Comparison of ENCODE assay signal across 21 mouse cellular contexts in the genomic region with DNA sequence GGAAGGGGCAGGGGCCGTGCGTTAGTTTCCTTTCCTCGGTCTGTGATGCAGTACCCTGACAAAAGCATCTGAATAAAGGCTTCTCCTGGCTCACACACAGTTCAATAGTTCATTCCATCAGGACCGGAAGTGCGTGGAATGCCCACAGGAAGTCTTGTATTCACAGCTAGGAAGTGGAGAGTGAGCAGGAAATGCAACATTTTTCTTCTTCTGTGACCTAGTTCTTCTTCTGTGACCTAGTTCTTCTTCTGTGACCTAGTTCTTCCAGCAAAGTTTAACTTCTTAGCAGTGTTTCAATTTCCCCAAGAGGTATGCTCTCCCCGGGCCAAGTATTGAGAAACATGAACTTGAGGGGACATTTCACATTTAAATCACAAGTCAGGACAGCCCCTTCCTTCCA. TPM values are rescaled to one million over a fixed set of nuclear protein-coding genes. Genes with fewer than 3 reads are reported as not detected.
DNase-seq lines count a peak whose midpoint lies in the region; ATAC-seq lines count a peak whose summit lies in the region.
"Had no signal": no experiment of that assay in that cellular context is flagged by ENCODE, and none has a peak within 500 bp of the region (broad histone marks: within the 10 kb centered on the region; RNA-seq: fewer than 3 reads in every experiment).

No protein-coding gene starts in this region.

- 66% methylated on average over 6 of the region's 6 CpGs for whole genome bisulfite sequencing in heart, embryonic 13.5 days
- WGBS in forebrain, embryonic 11.5 days, result 84% methylated on average over 6 of the region's 6 CpGs

- H3K9ac ChIP-seq in heart, embryonic 13.5 days, result no peak overlapping the region
- H3K9ac ChIP-seq in forebrain, embryonic 11.5 days (ENCODE audit: low read length), result no peak overlapping the region
- H3K9ac ChIP-seq: hindbrain, embryonic 15.5 days; limb, embryonic 12.5 days; liver, embryonic 13.5 days; midbrain, embryonic 12.5 days had no signal

- H3K9me3 ChIP-seq in heart, embryonic 13.5 days, result no peaks in the 10 kb centered on the region
- H3K9me3 ChIP-seq in forebrain, embryonic 11.5 days (ENCODE audit: control insufficient read depth, low read length), result no peaks in the 10 kb centered on the region
- H3K9me3 ChIP-seq: hindbrain, embryonic 15.5 days; limb, embryonic 12.5 days; liver, embryonic 13.5 days; midbrain, embryonic 12.5 days had no signal

- no peaks in the 10 kb centered on the region for H3K36me3 ChIP-seq in heart, embryonic 13.5 days
- no peaks in the 10 kb centered on the region for H3K36me3 ChIP-seq in forebrain, embryonic 11.5 days (ENCODE audit: control insufficient read depth, insufficient read depth, low read length)
- H3K36me3 ChIP-seq: hindbrain, embryonic 15.5 days; limb, embryonic 12.5 days; liver, embryonic 13.5 days; midbrain, embryonic 12.5 days had no signal

- intact Hi-C loops in heart, postnatal 14 days (cut with DNase I), result no loop called here

- no peak overlapping the region for H3K4me2 ChIP-seq in heart, embryonic 13.5 days
- H3K4me2 ChIP-seq in forebrain, embryonic 11.5 days (ENCODE audit: low read depth, low read length, severe bottlenecking), result no peak overlapping the region
- H3K4me2 ChIP-seq: hindbrain, embryonic 15.5 days; limb, embryonic 12.5 days; liver, embryonic 13.5 days; midbrain, embryonic 12.5 days had no signal

- H3K27me3 ChIP-seq in heart, embryonic 13.5 days (replicated peaks), result no peaks in the 10 kb centered on the region
- no peaks in the 10 kb centered on the region for H3K27me3 ChIP-seq in forebrain, embryonic 11.5 days (ENCODE audit: control insufficient read depth, insufficient read depth, low read length)
- H3K27me3 ChIP-seq: hindbrain, embryonic 15.5 days; limb, embryonic 12.5 days; liver, embryonic 13.5 days; midbrain, embryonic 12.5 days had no signal

- no peak for ATAC-seq in heart, embryonic 13.5 days (ENCODE audit: extremely low read depth, insufficient number of reproducible peaks, low FRiP score, low TSS enrichment)
- ATAC-seq in hematopoietic stem cell, adult 5-6 weeks (replicated peaks in 1 of 2; ENCODE audit: insufficient read depth in 1 of 2, low FRiP score in 2 of 2, low TSS enrichment in 1 of 2, low read depth in 1 of 2, poor library complexity in 2 of 2, severe bottlenecking in 2 of 2), result peak; percentile 48
- no peak for ATAC-seq in forebrain, embryonic 11.5 days (replicated peaks; ENCODE audit: low FRiP score)

- H3K27ac ChIP-seq in heart, embryonic 13.5 days (replicated peaks), result 0 out of 2 replicates have a peak overlapping the region, but pooled peaks have one; percentile 5
- H3K27ac ChIP-seq in forebrain, embryonic 11.5 days (ENCODE audit: low read depth, low read length), result no peak overlapping the region
- H3K27ac ChIP-seq: heart, adult 2 months; hindbrain, embryonic 15.5 days; limb, embryonic 12.5 days; liver, embryonic 13.5 days; midbrain, embryonic 12.5 days had no signal

- peaks cover 27% of the 10 kb centered on the region for H3K4me1 ChIP-seq in heart, embryonic 13.5 days
- no peaks in the 10 kb centered on the region for H3K4me1 ChIP-seq in forebrain, embryonic 11.5 days (replicated peaks; ENCODE audit: control insufficient read depth, insufficient read depth, low read length)
- H3K4me1 ChIP-seq: hindbrain, embryonic 15.5 days; liver, embryonic 13.5 days; midbrain, embryonic 12.5 days had no signal

- DNase-seq in heart, postnatal 14 days, result no peak
- peak; percentile 11 for DNase-seq in 416B (ENCODE audit: low read depth)
- DNase-seq in thymus, postnatal 10 days (ENCODE audit: low spot score in 2 of 2), result peak; percentile 35 to 53
- DNase-seq in testis, postnatal 14 days (ENCODE audit: low spot score), result no peak
- no peak for DNase-seq in forebrain, embryonic 11.5 days (ENCODE audit: low spot score)
- DNase-seq in heart, adult 8-10 months (ENCODE audit: low spot score), result no peak
- DNase-seq: adrenal gland, postnatal 36 days; cerebellum, adult 9-10 months; heart, adult 2 months; kidney, adult 11 months; kidney, postnatal 36 days; layer of hippocampus, adult 9-11 months; liver, embryonic 13.5 days; spleen, adult 18-20 months had no signal

- H3K4me3 ChIP-seq in heart, embryonic 13.5 days, result no peak overlapping the region
- no peak overlapping the region for H3K4me3 ChIP-seq in forebrain, embryonic 11.5 days (ENCODE audit: low read depth, low read length)
- H3K4me3 ChIP-seq: heart, adult 2 months; hindbrain, embryonic 15.5 days; limb, embryonic 12.5 days; liver, embryonic 13.5 days; midbrain, embryonic 12.5 days; myocyte had no signal

RNA-seq across cellular contexts. Expression of a gene that starts 23.6 kb away (rescaled TPM):
- 0.27 and 0.69 TPM in 2 replicates for polyA plus RNA-seq in heart, embryonic 13.5 days (2015; fragmentation: Nextera tagmentation; extraction: Ambion mirVana)
- total RNA-seq in heart, postnatal 14 days (2021), result under 1 TPM; 0.15 to 0.29 TPM
- total RNA-seq in hematopoietic stem cell, adult 5-6 weeks (2017), result not detected in 2 replicates
- polyA plus RNA-seq in forebrain, embryonic 11.5 days (2014; fragmentation: Nextera tagmentation; extraction: Ambion mirVana), result not detected in 2 replicates
- total RNA-seq in heart, adult 8-10 months (2022), result not detected
- total RNA-seq: adrenal gland, postnatal 36 days; gastrocnemius, adult 8-10 months; heart, adult 2 months had no signal
- polyA plus RNA-seq: heart, adult 2 months; limb, embryonic 12.5 days; myocyte had no signal

Comparison
In these comparisons a context has a peak if more than half of its experiments do, and no peak if none do; other contexts are left out.
1. ATAC-seq: peak in hematopoietic stem cell, adult 5-6 weeks (2 of 2); none in heart, embryonic 13.5 days (single experiment) and forebrain, embryonic 11.5 days (single experiment).
2. DNase-seq: peak in 416B (single experiment) and thymus, postnatal 10 days (2 of 2); none in heart, postnatal 14 days (0 of 2), testis, postnatal 14 days (single experiment), forebrain, embryonic 11.5 days (single experiment) and heart, adult 8-10 months (single experiment).